Mouse (Mus musculus): ENCODE measurements around the gene Samd14. TPM values are rescaled to one million over a fixed set of nuclear protein-coding genes. Genes with fewer than 3 reads are reported as not detected.

Samd14 gene
- total and polyA plus RNA-seq, 3 experiments: 2.5 to 12.9 (median 4.5) TPM

GRCm38 (mm10) chr11:95036521-95036920 lies 26.8 kb downstream of the Samd14 start:
- DNase-seq: no peak

GRCm38 (mm10) chr11:95037306-95037705 lies 27.6 kb downstream of the Samd14 start:
- no peak for DNase-seq

- no peak for DNase-seq
Observed at GRCm38 (mm10) chr11:95038156-95038817, 28.6 kb downstream of the Samd14 start.

- peak; percentile 34 for DNase-seq
Observed at GRCm38 (mm10) chr11:95038818-95039655, 29.4 kb downstream of the Samd14 start.

GRCm38 (mm10) chr11:95039766-95040165 lies 30.1 kb downstream of the Samd14 start:
- no peak for DNase-seq

- peak; percentile 82 for DNase-seq
Observed at GRCm38 (mm10) chr11:95040491-95041138, 30.9 kb downstream of the Samd14 start.

GRCm38 (mm10) chr11:95041139-95041609 lies 31.5 kb downstream of the Samd14 start, which contains the start of gene Pdk2:
Pdk2 (minus strand) TSS chr11:95041354.
- peak; percentile 98 for DNase-seq

- DNase-seq: peak; percentile 89
Observed at GRCm38 (mm10) chr11:95042096-95042495, 32.4 kb downstream of the Samd14 start.

GRCm38 (mm10) chr11:95043060-95043459 lies 33.4 kb downstream of the Samd14 start:
- no peak for DNase-seq

- no peak for DNase-seq
Observed at GRCm38 (mm10) chr11:95043608-95044007, 33.9 kb downstream of the Samd14 start.

- no peak for DNase-seq
Observed at GRCm38 (mm10) chr11:95044185-95044870, 34.6 kb downstream of the Samd14 start.

- DNase-seq: peak; percentile 67
Observed at GRCm38 (mm10) chr11:95046980-95047680, 37.5 kb downstream of the Samd14 start.

- DNase-seq: no peak
Observed at GRCm38 (mm10) chr11:95053062-95053461, 43.4 kb downstream of the Samd14 start.

- DNase-seq: no peak
Observed at GRCm38 (mm10) chr11:95056768-95057501, 47.3 kb downstream of the Samd14 start.

GRCm38 (mm10) chr11:95069226-95069957 lies 59.7 kb downstream of the Samd14 start:
- DNase-seq: no peak

- DNase-seq: no peak
Observed at GRCm38 (mm10) chr11:95070140-95071107, 60.7 kb downstream of the Samd14 start.

GRCm38 (mm10) chr11:95071266-95071665 lies 61.6 kb downstream of the Samd14 start:
- DNase-seq: no peak

GRCm38 (mm10) chr11:95072136-95072535 lies 62.5 kb downstream of the Samd14 start:
- DNase-seq: no peak

- DNase-seq: no peak
Observed at GRCm38 (mm10) chr11:95072804-95073203, 63.1 kb downstream of the Samd14 start.

Measured in adrenal gland, adult 2 months (tissue).